Mouse (Mus musculus): ENCODE measurements around the gene Tmem115.

GRCm38 (mm10) chr9:107550491-107551116 lies 16.9 kb downstream of the Tmem115 start:
- TF ChIP-seq POLR2A (IDR thresholded peaks at IDR 0.05; ENCODE audit: insufficient read depth, low read depth, low read length) = no peak
- no peak for TF ChIP-seq CTCF (IDR thresholded peaks at IDR 0.05)
